9 mouse cellular contexts compared by ENCODE assay signal in genomic region chr16:94618543-94618942, GRCm38 (mm10). TPM values are rescaled to one million over a fixed set of nuclear protein-coding genes. Genes with fewer than 3 reads are reported as not detected.
A peak's percentile ranks its signal among the peaks of the same experiment; 100 is the strongest.
DNase-seq lines count a peak whose midpoint lies in the region; ATAC-seq and TF ChIP-seq lines count a peak whose summit lies in the region.
"Had no signal": no experiment of that assay in that cellular context is flagged by ENCODE, and none has a peak within 500 bp of the region (broad histone marks: within the 10 kb centered on the region; RNA-seq: fewer than 3 reads in every experiment).

No protein-coding gene starts in this region.

- no peak overlapping the region for H3K4me2 ChIP-seq in hindbrain, embryonic 13.5 days

- no peak for ATAC-seq in hindbrain, embryonic 13.5 days (ENCODE audit: low FRiP score)
- ATAC-seq in megakaryocyte progenitor cell, adult 5-6 weeks (replicated peaks; ENCODE audit: poor library complexity): peak; percentile 97

- H3K27me3 ChIP-seq in spleen, adult 2 months (ENCODE audit: control insufficient read depth, insufficient read depth, low read length): no peaks in the 10 kb centered on the region
- H3K27me3 ChIP-seq in hindbrain, embryonic 13.5 days: no peaks in the 10 kb centered on the region

- peak; percentile 79; the same call in 1 of the 2 replicates for TF ChIP-seq CTCF in spleen, adult 2 months (IDR thresholded peaks at IDR 0.05; ENCODE audit: extremely low read depth, insufficient read depth, insufficient read length, insufficient replicate concordance)
- peak; percentile 92 for TF ChIP-seq CTCF in gastrocnemius, adult 2 months (IDR thresholded peaks at IDR 0.05)

- no peak overlapping the region for H3K4me3 ChIP-seq in spleen, adult 2 months (ENCODE audit: extremely low read depth, insufficient read depth, insufficient read length)
- H3K4me3 ChIP-seq in gastrocnemius, adult 2 months: no peak overlapping the region; the same call in 1 of the 2 replicates
- H3K4me3 ChIP-seq in hindbrain, embryonic 13.5 days: no peak overlapping the region

- no peak for TF ChIP-seq POLR2A in spleen, adult 2 months (IDR thresholded peaks at IDR 0.05; ENCODE audit: low read depth, low read length)

- intact Hi-C loops in gastrocnemius, adult 2 months (cut with DNase I): loop anchor here (2.0 kb wide), 2 partner anchors 92 to 152 kb away; partner anchors contain the start of gene Vps26c

- H3K4me1 ChIP-seq in spleen, adult 2 months (ENCODE audit: control insufficient read depth, insufficient read depth, insufficient read length): peaks cover 5% of the 10 kb centered on the region; the same call in 1 of the 2 replicates
- peaks cover 21% of the 10 kb centered on the region for H3K4me1 ChIP-seq in hindbrain, embryonic 13.5 days (replicated peaks)

- DNase-seq in spleen, adult 2 months (ENCODE audit: low read depth in 1 of 2, low spot score in 2 of 2): peak; percentile 32 to 59
- DNase-seq in spleen, adult 12 weeks (ENCODE audit: low spot score): no peak
- DNase-seq in cerebellum, adult 8-10 months: peak; percentile 70
- peak; percentile 72 for DNase-seq in gastrocnemius, adult 2 months
- peak; percentile 55 to 58 for DNase-seq in left cerebral cortex, adult 18-20 months (ENCODE audit: low spot score in 2 of 2)
- peak; percentile 77 for DNase-seq in skeletal muscle tissue, adult 2 months (ENCODE audit: low read depth, low spot score)

- no peak overlapping the region for H3K27ac ChIP-seq in spleen, adult 2 months (ENCODE audit: insufficient read depth, low read length)
- H3K27ac ChIP-seq in gastrocnemius, adult 2 months: peak overlapping the region; percentile 72
- peak overlapping the region; percentile 5; the same call in 1 of the 2 replicates for H3K27ac ChIP-seq in hindbrain, embryonic 13.5 days
- H3K27ac ChIP-seq: macrophage had no signal

- no peak overlapping the region for H3K9ac ChIP-seq in hindbrain, embryonic 13.5 days

- no peaks in the 10 kb centered on the region for H3K9me3 ChIP-seq in hindbrain, embryonic 13.5 days

- WGBS in spleen, adult 2 months: 52% methylated on average over 10 of the region's 10 CpGs
- WGBS in hindbrain, embryonic 13.5 days: 57% methylated on average over 10 of the region's 10 CpGs

- H3K36me3 ChIP-seq in spleen, adult 2 months (ENCODE audit: control insufficient read depth, insufficient read depth, low read length): peaks cover 5% of the 10 kb centered on the region; the same call in 1 of the 2 replicates
- H3K36me3 ChIP-seq in hindbrain, embryonic 13.5 days: peaks cover 5% of the 10 kb centered on the region; the same call in 1 of the 2 replicates

RNA-seq across cellular contexts. Expression of gene Dyrk1a, which starts 48.7 kb away (rescaled TPM):
- 24.7 and 30.7 TPM in 2 replicates for polyA plus RNA-seq in spleen, adult 2 months (2012; rRNA removed)
- 10 to 100 TPM; 94.4 to 98.0 TPM for total RNA-seq in gastrocnemius, adult 2 months (2021)
- polyA plus RNA-seq in hindbrain, embryonic 13.5 days (2015; fragmentation: Nextera tagmentation; extraction: Ambion mirVana): 10.7 and 11.2 TPM in 2 replicates
- total RNA-seq in left cerebral cortex, adult 18-20 months (2021): 10 to 100 TPM; 94.8 to 96.3 TPM
- 60.8 and 65.6 TPM in 2 replicates for total RNA-seq in megakaryocyte progenitor cell, adult 5-6 weeks (2015)
- 49.4 and 58.3 TPM in 2 replicates for total RNA-seq in megakaryocyte progenitor cell, adult 5-6 weeks (2017)
